Mouse (Mus musculus): ENCODE data around the gene Fgfr2. TPM values are rescaled to one million over a fixed set of nuclear protein-coding genes. Genes with fewer than 3 reads are reported as not detected.

Fgfr2 gene
- polyA plus RNA-seq, 1 experiment: 0.17 TPM

GRCm38 (mm10) chr7:132210616-132211015, 912.5 kb downstream of the Fgfr2 start:
- Histone ChIP-seq H3K79me2 (ENCODE audit: control insufficient read depth, insufficient read depth) (no peaks in the 10 kb centered on the region), H3K36me3 (ENCODE audit: control insufficient read depth, insufficient read depth) (no peaks in the 10 kb centered on the region), H3K4me3 (no peak overlapping the region), H3K4me2 (ENCODE audit: low read depth) (no peak overlapping the region), H3K27me3 (ENCODE audit: control insufficient read depth, insufficient read depth, insufficient read length) (peaks cover 64% of the 10 kb centered on the region), H3ac (ENCODE audit: control insufficient read depth, insufficient read length) (no peak overlapping the region)
- no peak for TF ChIP-seq REST (IDR thresholded peaks at IDR 0.05; ENCODE audit: insufficient read depth, insufficient read length)

DNA sequence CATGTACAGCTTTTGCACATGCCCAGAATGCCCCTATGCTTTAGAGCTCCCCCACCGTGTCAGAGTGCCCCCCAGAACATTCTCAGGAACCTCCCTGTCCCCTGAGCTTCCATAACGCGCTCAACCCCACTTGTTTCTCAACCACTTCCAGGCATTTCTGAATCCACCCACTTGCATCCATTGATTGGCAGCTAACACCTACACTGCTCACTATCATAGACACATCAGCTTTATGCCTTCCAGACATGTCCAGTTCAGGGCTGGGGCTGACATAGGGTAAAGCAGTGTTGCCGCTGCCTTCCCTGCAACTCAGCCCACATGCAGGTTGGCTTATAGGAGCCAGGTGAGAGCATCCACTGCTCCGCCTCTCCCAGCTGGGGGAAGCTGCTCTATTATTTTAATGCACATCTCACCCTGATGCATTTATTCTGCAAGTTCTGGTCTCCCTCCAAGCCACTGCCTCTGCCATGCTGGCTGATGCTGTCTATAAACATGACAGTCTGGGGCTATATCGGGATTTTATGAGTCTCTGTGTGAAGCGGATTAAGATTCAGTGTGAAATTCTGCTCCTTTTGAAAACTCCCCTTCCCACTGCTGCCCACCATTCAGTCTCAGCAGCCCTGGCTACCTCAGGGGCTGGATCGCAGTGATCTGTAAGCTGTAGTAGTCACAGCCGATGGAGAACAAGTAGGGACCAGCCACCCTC, 914.1 kb downstream of the Fgfr2 start:
- no peak overlapping the region for H3ac ChIP-seq (ENCODE audit: control insufficient read depth, insufficient read length)
- no peak for TF ChIP-seq USF1 (IDR thresholded peaks at IDR 0.05; ENCODE audit: low read depth)
- TF ChIP-seq TCF12 (IDR thresholded peaks at IDR 0.05; ENCODE audit: insufficient read depth, poor library complexity, severe bottlenecking): no peak
- TF ChIP-seq POLR2AphosphoS2 (IDR thresholded peaks at IDR 0.05; ENCODE audit: insufficient read length, low read depth): no peak
- no peak for TF ChIP-seq MYOG (IDR thresholded peaks at IDR 0.05; ENCODE audit: control insufficient read depth in 1 of 3, insufficient read depth in 1 of 3, insufficient read length in 2 of 3, low read depth in 2 of 3)
- TF ChIP-seq POLR2A (IDR thresholded peaks at IDR 0.05; ENCODE audit: insufficient read length, low read depth): no peak
- no peak for TF ChIP-seq SRF (IDR thresholded peaks at IDR 0.05; ENCODE audit: control insufficient read depth, insufficient read length, low read depth)
- TF ChIP-seq MAX (IDR thresholded peaks at IDR 0.05; ENCODE audit: low read depth): no peak
- no peak for TF ChIP-seq E2F4 (IDR thresholded peaks at IDR 0.05; ENCODE audit: insufficient read depth)
- TF ChIP-seq CEBPB (IDR thresholded peaks at IDR 0.05; ENCODE audit: insufficient read depth, poor library complexity, severe bottlenecking): no peak
- TF ChIP-seq REST (IDR thresholded peaks at IDR 0.05; ENCODE audit: insufficient read depth, insufficient read length): no peak
- no peaks in the 10 kb centered on the region for H3K79me2 ChIP-seq (ENCODE audit: control insufficient read depth, insufficient read depth)
- no peak overlapping the region for H3K4me2 ChIP-seq (ENCODE audit: low read depth)
- peaks cover 51% of the 10 kb centered on the region for H3K27me3 ChIP-seq (ENCODE audit: control insufficient read depth, insufficient read depth, insufficient read length)
- no peaks in the 10 kb centered on the region for H3K36me3 ChIP-seq (ENCODE audit: control insufficient read depth, insufficient read depth)
- H3K4me3 ChIP-seq: no peak overlapping the region

- Histone ChIP-seq H3ac (ENCODE audit: control insufficient read depth, insufficient read length) (no peak overlapping the region), H3K36me3 (ENCODE audit: control insufficient read depth, insufficient read depth) (no peaks in the 10 kb centered on the region), H3K27me3 (ENCODE audit: control insufficient read depth, insufficient read depth, insufficient read length) (peaks cover 59% of the 10 kb centered on the region), H3K79me2 (ENCODE audit: control insufficient read depth, insufficient read depth) (no peaks in the 10 kb centered on the region), H3K4me3 (no peak overlapping the region), H3K4me2 (ENCODE audit: low read depth) (no peak overlapping the region)
- no peak for TF ChIP-seq CEBPB (IDR thresholded peaks at IDR 0.05; ENCODE audit: insufficient read depth, poor library complexity, severe bottlenecking)
- TF ChIP-seq USF1 (IDR thresholded peaks at IDR 0.05; ENCODE audit: low read depth): no peak
- TF ChIP-seq POLR2A (IDR thresholded peaks at IDR 0.05; ENCODE audit: insufficient read length, low read depth): no peak
- TF ChIP-seq MAX (IDR thresholded peaks at IDR 0.05; ENCODE audit: low read depth): no peak
- TF ChIP-seq POLR2AphosphoS2 (IDR thresholded peaks at IDR 0.05; ENCODE audit: insufficient read length, low read depth): no peak
- TF ChIP-seq TCF12 (IDR thresholded peaks at IDR 0.05; ENCODE audit: insufficient read depth, poor library complexity, severe bottlenecking): no peak
- no peak for TF ChIP-seq TCF3 (IDR thresholded peaks at IDR 0.05; ENCODE audit: insufficient read length, low read depth)
- TF ChIP-seq SRF (IDR thresholded peaks at IDR 0.05; ENCODE audit: control insufficient read depth, insufficient read length, low read depth): no peak
- TF ChIP-seq REST (IDR thresholded peaks at IDR 0.05; ENCODE audit: insufficient read depth, insufficient read length): no peak
- no peak for TF ChIP-seq MYOD1 (IDR thresholded peaks at IDR 0.05; ENCODE audit: control insufficient read depth in 1 of 3, insufficient read length in 2 of 3, low read depth in 2 of 3)
- TF ChIP-seq MYOG (IDR thresholded peaks at IDR 0.05; ENCODE audit: control insufficient read depth in 1 of 3, insufficient read depth in 1 of 3, insufficient read length in 2 of 3, low read depth in 2 of 3): no peak
- no peak for TF ChIP-seq E2F4 (IDR thresholded peaks at IDR 0.05; ENCODE audit: insufficient read depth)
Observed at GRCm38 (mm10) chr7:132204073-132204612, 919.0 kb downstream of the Fgfr2 start.

GRCm38 (mm10) chr7:132199686-132200085, 923.5 kb downstream of the Fgfr2 start:
- TF ChIP-seq SRF (IDR thresholded peaks at IDR 0.05; ENCODE audit: control insufficient read depth, insufficient read length, low read depth) (no peak), MYOG (IDR thresholded peaks at IDR 0.05; ENCODE audit: control insufficient read depth in 1 of 3, insufficient read depth in 1 of 3, insufficient read length in 2 of 3, low read depth in 2 of 3) (no peak), POLR2AphosphoS2 (IDR thresholded peaks at IDR 0.05; ENCODE audit: insufficient read length, low read depth) (no peak), TCF12 (IDR thresholded peaks at IDR 0.05; ENCODE audit: insufficient read depth, poor library complexity, severe bottlenecking) (no peak), REST (IDR thresholded peaks at IDR 0.05; ENCODE audit: insufficient read depth, insufficient read length) (no peak)
- Histone ChIP-seq H3K4me3 (no peak overlapping the region), H3K36me3 (ENCODE audit: control insufficient read depth, insufficient read depth) (no peaks in the 10 kb centered on the region), H3ac (ENCODE audit: control insufficient read depth, insufficient read length) (no peak overlapping the region), H3K4me2 (ENCODE audit: low read depth) (no peak overlapping the region), H3K27me3 (ENCODE audit: control insufficient read depth, insufficient read depth, insufficient read length) (peaks cover 50% of the 10 kb centered on the region), H3K79me2 (ENCODE audit: control insufficient read depth, insufficient read depth) (no peaks in the 10 kb centered on the region)

DNA sequence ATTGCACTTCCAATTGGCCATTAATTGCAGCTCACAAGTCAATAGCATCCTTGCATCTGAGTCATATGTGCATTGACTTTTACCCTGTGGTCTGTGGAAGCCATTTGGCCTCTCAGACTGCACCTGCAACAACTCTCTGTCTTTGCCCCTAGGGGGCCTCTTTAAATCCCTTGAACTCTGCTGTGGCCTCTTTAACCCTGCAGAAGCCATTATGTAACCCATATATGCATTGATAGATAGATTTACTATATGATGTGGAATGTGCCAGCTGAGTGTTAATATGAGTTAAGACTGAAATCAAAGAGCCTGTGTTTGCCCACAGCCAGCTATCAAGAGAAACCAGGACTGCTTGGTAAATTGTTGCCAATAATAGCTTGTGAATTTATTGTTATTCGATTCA, 924.3 kb downstream of the Fgfr2 start:
- Histone ChIP-seq H3K36me3 (ENCODE audit: control insufficient read depth, insufficient read depth) (no peaks in the 10 kb centered on the region), H3ac (ENCODE audit: control insufficient read depth, insufficient read length) (no peak overlapping the region), H3K4me3 (no peak overlapping the region), H3K27me3 (ENCODE audit: control insufficient read depth, insufficient read depth, insufficient read length) (peaks cover 50% of the 10 kb centered on the region), H3K79me2 (ENCODE audit: control insufficient read depth, insufficient read depth) (no peaks in the 10 kb centered on the region), H3K4me2 (ENCODE audit: low read depth) (no peak overlapping the region)
- TF ChIP-seq POLR2A (IDR thresholded peaks at IDR 0.05; ENCODE audit: insufficient read length, low read depth) (no peak), CEBPB (IDR thresholded peaks at IDR 0.05; ENCODE audit: insufficient read depth, poor library complexity, severe bottlenecking) (no peak), MYOG (IDR thresholded peaks at IDR 0.05; ENCODE audit: control insufficient read depth in 1 of 3, insufficient read depth in 1 of 3, insufficient read length in 2 of 3, low read depth in 2 of 3) (no peak), SRF (IDR thresholded peaks at IDR 0.05; ENCODE audit: control insufficient read depth, insufficient read length, low read depth) (no peak), USF1 (IDR thresholded peaks at IDR 0.05; ENCODE audit: low read depth) (no peak), POLR2AphosphoS2 (IDR thresholded peaks at IDR 0.05; ENCODE audit: insufficient read length, low read depth) (no peak), MYOD1 (IDR thresholded peaks at IDR 0.05; ENCODE audit: control insufficient read depth in 1 of 3, insufficient read length in 2 of 3, low read depth in 2 of 3) (no peak)
